Mouse (Mus musculus) testis, postnatal 14 days (tissue): ENCODE data around the gene Gm3468.
"Not testable (repeated sequence)": the region's sequence is repeated elsewhere in the genome, so short reads cannot be mapped to it uniquely, and the experiment has no call there.

ENCODE experiments used
- DNase-seq: peaks from one replicate; pipeline ENCODE4 v3.0.0; 2021; ENCODE audit warnings: low spot score

Gm3468 gene

GRCm38 (mm10) chr14:6108272-6108925, at the start of gene Gm3468:
Gm3468 (minus strand) TSS chr14:6108665.
- DNase-seq: peak; percentile 44

DNA sequence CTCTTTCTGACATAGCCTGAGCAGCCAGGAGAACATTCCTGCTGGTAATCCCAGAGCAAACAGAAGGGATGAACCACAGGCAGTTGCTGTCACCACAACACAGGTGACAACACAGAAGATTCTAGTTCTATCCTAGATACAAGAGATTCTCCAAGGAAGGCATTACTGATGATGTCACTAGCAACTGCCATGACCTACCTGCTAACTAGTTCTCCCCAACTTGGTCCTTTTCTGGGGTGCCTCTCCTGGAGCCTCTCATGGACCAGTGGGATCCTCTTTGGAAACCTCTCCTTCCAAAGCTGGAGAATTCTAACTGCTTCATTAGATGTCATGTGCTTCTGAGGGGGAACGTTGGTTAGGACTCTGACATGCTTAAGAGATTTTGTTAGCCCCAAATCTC, 17.2 kb upstream of the Gm3468 start, which contains the start of gene Gm3476:
Gene Gm3476 (minus strand): TSS at position 101 of the 400 bp plus-strand sequence.
- DNase-seq: not testable (repeated sequence)

- DNase-seq: not testable (repeated sequence)
Measured at GRCm38 (mm10) chr14:6107500-6107899, 965 bp downstream of the Gm3468 start.

DNA sequence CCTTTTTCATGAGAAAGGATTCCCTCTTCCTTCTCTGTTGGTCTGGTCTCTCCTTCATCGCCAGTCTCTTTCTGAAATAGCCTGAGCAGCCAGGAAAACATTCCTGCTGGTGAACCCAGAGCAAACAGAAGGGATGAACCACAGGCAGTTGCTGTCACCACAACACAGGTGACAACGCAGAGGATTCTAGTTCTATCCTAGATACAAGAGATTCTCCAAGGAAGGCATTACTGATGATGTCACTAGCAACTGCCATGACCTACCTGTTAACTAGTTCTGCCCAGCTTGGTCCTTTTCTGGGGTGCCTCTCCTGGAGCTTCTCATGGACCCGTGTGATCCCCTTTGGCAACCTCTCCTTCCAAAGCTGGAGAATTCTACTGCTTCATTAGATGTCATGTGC, 14.6 kb downstream of the Gm3468 start, which contains the start of gene Gm8206:
Gene Gm8206 (minus strand): TSS at position 101 of the 400 bp plus-strand sequence.
- not testable (repeated sequence) for DNase-seq

- DNase-seq: not testable (repeated sequence)
Measured at GRCm38 (mm10) chr14:6058167-6058566, 50.3 kb downstream of the Gm3468 start, which contains the start of gene Gm6337. Gm6337 (minus strand) TSS chr14:6058267.
